Mouse (Mus musculus) kidney, adult 18-20 months (tissue): ENCODE data around the gene Dazap1.

Experiments used
- DNase-seq: peaks from one replicate; pipeline ENCODE4 v3.0.0; 2021

Gene Dazap1

GRCm38 (mm10) chr10:80329273-80330081, 68.2 kb downstream of the Dazap1 start, which contains the start of the genes Pcsk4 and Reep6:
Gene Pcsk4 (minus strand): TSS chr10:80329498.
Gene Reep6 (plus strand): TSS chr10:80329953.
- peak; percentile 95 for DNase-seq

- DNase-seq, result no peak
These were observed 68.8 kb downstream of the Dazap1 start for GRCm38 (mm10) chr10:80330084-80330483.

GRCm38 (mm10) chr10:80330888-80331287, 69.6 kb downstream of the Dazap1 start:
- DNase-seq, result no peak

GRCm38 (mm10) chr10:80331636-80332524, 70.6 kb downstream of the Dazap1 start:
- no peak for DNase-seq

- DNase-seq, result no peak
These were observed 71.3 kb downstream of the Dazap1 start for GRCm38 (mm10) chr10:80332525-80332989.

GRCm38 (mm10) chr10:80336263-80336662, 75.0 kb downstream of the Dazap1 start:
- no peak for DNase-seq
